Mouse (Mus musculus) brain, embryonic 14.5 days (tissue): ENCODE data around the gene Ercc4. TPM values are rescaled to one million over a fixed set of nuclear protein-coding genes. Genes with fewer than 3 reads are reported as not detected.
A peak's percentile ranks its signal among the peaks of the same experiment; 100 is the strongest.

Experiments used
- DNase-seq: peaks from one replicate; pipeline ENCODE4 v3.0.0-alpha.2; 2011; ENCODE audit warnings: low read depth
- CTCF ChIP-seq: fragments of 200-500 bp; IDR thresholded peaks from 2 replicates; pipeline ENCODE4 v1.5.1; 2012; ENCODE audit warnings: inconsistent platforms, mild to moderate bottlenecking, moderate library complexity, borderline replicate concordance; ENCODE audit not compliant: insufficient read depth, insufficient read length; ENCODE audit errors: extremely low read depth
- POLR2A ChIP-seq: fragments of 200-500 bp; IDR thresholded peaks from 2 replicates; pipeline ENCODE4 v1.6.1; 2012; ENCODE audit warnings: mild to moderate bottlenecking, inconsistent platforms, borderline replicate concordance; ENCODE audit not compliant: poor library complexity, insufficient read depth, insufficient read length, severe bottlenecking; ENCODE audit errors: extremely low read depth
- polyA plus RNA-seq: library from polyadenylated mRNA; depleted of rRNA; stranded (reverse); fragments of >200 nt; gene quantifications from 2 replicates; pipeline ENCODE4 v1.2.3, GENCODE M21; 2012

Ercc4 gene
- polyA plus RNA-seq, 1 experiment, result 17.9 TPM

GRCm38 (mm10) chr16:13150790-13151189, 41.3 kb downstream of the Ercc4 start:
- TF ChIP-seq POLR2A (no peak), CTCF (no peak)
- no peak for DNase-seq

GRCm38 (mm10) chr16:13152475-13152874, 43.0 kb downstream of the Ercc4 start:
- TF ChIP-seq POLR2A (no peak), CTCF (no peak)
- DNase-seq, result no peak

GRCm38 (mm10) chr16:13153215-13153614, 43.7 kb downstream of the Ercc4 start:
- no peak for TF ChIP-seq CTCF
- no peak for TF ChIP-seq POLR2A
- no peak for DNase-seq

- no peak for TF ChIP-seq POLR2A
- no peak for TF ChIP-seq CTCF
- no peak for DNase-seq
Measured at GRCm38 (mm10) chr16:13154352-13154751, 44.9 kb downstream of the Ercc4 start.

GRCm38 (mm10) chr16:13157314-13157713, 47.8 kb downstream of the Ercc4 start:
- peak; percentile 15 for DNase-seq
- TF ChIP-seq POLR2A (no peak), CTCF (no peak)

GRCm38 (mm10) chr16:13158153-13158670, 48.7 kb downstream of the Ercc4 start:
- TF ChIP-seq POLR2A, result no peak
- no peak for DNase-seq

- TF ChIP-seq CTCF (no peak), POLR2A (no peak)
- peak; percentile 63 for DNase-seq
Measured at GRCm38 (mm10) chr16:13158906-13159889, 49.7 kb downstream of the Ercc4 start.

GRCm38 (mm10) chr16:13159927-13160644, 50.6 kb downstream of the Ercc4 start:
- DNase-seq, result peak; percentile 97
- TF ChIP-seq CTCF, result peak; percentile 96
- TF ChIP-seq POLR2A, result no peak

- TF ChIP-seq POLR2A (no peak), CTCF (no peak)
- DNase-seq, result no peak
Measured at GRCm38 (mm10) chr16:13161516-13161915, 52.0 kb downstream of the Ercc4 start.

- TF ChIP-seq CTCF (no peak), POLR2A (no peak)
- no peak for DNase-seq
Measured at GRCm38 (mm10) chr16:13167731-13168130, 58.2 kb downstream of the Ercc4 start.

- TF ChIP-seq CTCF, result no peak
- no peak for DNase-seq
Measured at GRCm38 (mm10) chr16:13173055-13173742, 63.7 kb downstream of the Ercc4 start.

GRCm38 (mm10) chr16:13182526-13182925, 73.0 kb downstream of the Ercc4 start:
- TF ChIP-seq POLR2A, result no peak
- TF ChIP-seq CTCF, result no peak
- no peak for DNase-seq
